Mouse (Mus musculus) yolk sac, embryonic 10.5 days (tissue): ENCODE results near the gene Tcf7l2.

Source experiments
- DNase-seq: peaks from one replicate; pipeline ENCODE4 v3.0.0-alpha.2; 2017; ENCODE audit warnings: low spot score

Gene Tcf7l2

DNA sequence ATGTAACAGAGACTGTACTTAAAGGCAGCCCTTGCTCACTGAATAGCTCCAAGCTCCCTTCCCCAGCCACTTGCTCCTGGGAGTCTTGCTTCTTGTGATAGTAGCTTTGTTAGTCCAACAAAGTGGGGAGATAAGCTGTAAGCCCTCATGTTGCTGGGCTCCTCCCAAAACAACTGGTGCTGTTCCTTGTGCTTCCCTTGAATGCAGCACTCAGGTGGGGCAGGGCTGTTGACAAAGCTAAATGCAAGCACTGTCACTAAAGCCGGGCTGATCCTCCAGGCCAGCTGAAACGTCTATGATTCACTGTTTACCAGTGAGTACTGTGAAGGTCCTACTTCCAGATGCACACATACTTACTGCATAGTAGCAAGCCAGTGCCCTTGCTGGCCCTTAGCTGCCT lies 120.1 kb downstream of the Tcf7l2 start:
- DNase-seq: peak; percentile 59

DNA sequence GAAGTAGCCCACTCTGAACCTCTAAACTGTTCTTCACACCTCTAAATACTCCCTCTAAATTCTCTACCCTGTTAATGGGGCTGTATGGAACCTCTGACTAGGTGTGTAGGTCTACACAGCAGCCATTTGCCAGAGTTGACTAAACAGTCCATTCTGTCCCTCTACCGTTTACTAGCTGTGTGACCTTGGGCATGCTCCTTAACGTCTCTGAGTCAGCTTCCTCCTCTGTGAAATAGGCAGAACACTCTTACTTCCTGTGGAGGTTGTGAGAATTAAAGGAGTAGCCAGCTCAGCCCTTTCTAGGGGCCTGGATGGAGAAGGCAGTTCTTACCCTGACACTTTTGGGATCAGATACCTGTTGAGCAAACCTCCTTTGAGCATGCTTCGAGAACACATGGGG lies 120.9 kb downstream of the Tcf7l2 start:
- no peak for DNase-seq

DNA sequence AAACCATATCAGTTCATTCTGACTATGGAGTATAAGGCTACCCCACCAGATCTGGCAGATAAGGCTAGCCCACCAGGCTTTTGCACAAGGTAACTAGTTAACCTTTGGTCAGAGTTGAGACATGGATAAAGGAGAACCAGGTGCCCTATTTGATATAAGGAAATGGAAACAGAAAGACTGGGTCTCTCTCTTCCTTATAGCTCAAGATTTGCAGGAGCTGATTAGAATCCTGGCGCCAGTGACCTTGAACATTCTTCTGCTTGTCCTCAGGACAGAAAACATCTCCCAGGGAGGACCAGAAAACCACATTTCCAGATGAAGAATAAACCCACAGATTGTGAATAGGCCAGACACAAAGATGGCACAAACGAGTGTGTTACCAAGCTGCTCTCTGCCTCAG lies 123.4 kb downstream of the Tcf7l2 start:
- no peak for DNase-seq

DNA sequence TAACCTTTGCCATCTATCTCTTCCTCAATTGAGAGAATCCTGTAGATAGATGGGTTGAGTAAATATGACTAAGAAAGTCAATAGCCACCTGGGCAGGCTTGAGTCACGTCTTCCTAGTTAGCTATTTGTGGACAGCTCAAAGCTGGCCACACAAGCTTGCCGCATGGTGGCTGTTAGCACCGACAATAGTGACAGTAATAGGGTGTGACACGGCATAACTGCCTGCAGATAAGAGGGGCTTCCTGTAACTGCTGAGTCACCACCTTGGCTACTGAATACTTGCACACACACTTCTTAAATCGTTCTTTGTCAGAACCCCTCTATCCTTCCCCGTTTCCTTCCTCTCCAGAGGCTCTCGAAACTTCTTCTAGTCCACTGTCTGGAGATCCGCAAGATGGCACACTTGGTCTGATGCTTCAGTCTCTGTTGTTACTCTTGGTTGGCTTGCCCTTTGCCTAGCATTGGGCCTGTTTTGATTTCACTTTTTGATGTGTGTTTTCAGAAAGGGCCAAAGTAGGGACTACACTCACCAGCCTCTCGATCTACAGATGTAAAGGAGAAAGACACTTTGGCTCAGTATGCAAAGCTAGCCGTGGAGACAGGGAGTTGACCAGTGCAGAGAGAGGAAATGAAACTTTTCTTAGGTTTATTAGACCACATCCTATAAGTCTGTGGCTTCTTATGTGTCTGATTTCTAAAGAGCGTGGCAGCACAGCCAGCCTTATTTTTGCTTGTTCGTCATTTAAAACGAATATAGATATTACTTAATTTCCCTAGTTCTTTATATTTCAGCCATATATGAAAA lies 124.4 kb downstream of the Tcf7l2 start:
- DNase-seq: peak; percentile 76

DNA sequence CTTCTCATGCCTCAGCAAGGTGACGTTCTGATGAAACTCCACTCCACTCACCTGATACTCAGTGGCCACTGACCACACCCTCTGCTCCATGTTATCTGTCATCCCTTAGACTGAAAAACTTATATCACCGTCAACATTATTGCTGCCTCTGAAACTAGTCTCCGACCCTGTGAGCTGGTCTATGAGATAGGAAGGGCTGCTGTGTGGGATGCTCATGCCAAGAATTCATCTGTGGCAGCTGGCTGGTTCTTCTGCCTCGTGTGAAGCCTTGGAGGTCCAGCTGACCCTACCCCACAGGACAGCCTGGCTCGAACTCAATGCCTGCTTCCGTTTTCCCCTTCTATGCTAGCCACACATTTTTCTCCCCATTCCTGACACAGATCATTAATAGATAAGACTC lies 125.6 kb downstream of the Tcf7l2 start:
- DNase-seq: no peak

DNA sequence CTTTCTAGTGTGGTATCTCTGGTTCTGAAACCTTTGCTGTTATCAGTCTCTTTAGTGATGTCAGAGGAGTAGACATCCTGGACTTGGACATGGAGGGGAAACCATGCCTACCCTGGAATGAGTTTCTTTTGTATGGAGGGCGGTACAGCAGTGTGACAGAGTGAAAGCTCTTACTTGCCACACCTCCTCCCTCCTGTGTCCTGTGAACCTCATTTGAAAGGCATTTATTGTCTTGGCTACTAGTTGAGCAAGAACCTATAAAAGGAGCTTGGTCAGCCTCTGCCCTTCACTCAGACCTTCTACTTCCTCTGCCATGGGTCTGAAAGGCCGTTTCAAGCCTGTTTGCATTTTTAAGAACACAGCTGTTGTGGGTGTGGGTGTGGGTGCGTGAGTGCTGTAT lies 126.3 kb downstream of the Tcf7l2 start:
- DNase-seq: peak; percentile 46

DNA sequence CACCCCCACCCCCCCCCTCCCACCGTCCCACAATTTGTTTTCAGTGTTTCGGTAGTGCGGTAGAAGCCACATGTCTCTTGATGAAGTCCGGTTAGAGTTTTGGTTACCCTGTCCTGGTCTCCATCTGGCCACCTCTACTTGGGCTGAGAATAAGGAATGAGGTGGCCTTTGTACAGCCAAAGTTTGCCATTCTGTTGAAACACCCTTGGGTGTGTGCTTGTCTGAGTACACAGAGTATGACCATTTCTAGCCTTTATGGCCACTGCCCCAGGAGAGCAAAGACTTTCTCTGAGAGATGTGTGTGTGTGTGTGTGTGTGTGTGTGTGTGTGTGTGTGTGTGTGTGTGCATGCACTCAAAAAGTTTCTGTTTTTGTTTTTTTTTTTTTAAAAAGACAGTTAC lies 127.0 kb downstream of the Tcf7l2 start:
- peak; percentile 42 for DNase-seq

DNA sequence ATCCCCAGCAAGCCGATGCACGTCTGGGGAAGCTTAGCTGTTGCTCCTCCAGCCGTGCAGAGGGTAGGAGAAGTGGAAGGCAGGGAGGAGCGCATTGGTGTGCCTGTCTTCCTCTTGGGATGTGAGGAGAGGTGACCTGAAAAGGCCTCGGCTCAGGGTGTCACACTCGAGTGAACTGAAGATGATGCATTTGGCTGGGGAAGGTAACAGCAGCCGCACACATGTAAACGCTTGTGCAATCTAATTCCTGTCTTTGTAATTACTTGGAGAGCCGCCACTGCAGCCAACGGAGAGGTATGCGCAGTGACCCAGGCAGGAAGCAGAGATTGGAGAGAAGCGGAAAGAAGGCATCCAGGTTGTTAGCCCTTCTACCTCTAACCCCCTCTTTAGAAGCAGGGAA lies 129.2 kb downstream of the Tcf7l2 start:
- DNase-seq: no peak

DNA sequence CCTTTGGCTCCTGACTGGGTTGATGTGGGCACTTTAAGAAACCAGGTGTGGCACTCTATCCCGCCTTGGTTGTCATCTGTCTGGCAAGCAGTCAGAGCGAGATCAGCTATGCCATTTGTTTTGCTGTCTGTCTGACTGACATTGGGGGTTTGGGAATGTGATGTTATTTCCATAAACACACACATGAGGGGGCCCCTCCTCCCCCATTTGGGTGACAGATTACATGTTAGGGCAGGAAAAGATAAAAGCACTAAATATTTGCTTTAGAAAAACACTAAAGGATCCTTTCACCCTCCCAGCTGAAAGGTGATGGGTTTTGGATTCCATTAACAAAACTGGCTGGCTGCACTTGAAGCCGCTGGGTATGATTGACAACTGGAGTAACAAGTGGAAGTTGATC lies 129.9 kb downstream of the Tcf7l2 start:
- no peak for DNase-seq

DNA sequence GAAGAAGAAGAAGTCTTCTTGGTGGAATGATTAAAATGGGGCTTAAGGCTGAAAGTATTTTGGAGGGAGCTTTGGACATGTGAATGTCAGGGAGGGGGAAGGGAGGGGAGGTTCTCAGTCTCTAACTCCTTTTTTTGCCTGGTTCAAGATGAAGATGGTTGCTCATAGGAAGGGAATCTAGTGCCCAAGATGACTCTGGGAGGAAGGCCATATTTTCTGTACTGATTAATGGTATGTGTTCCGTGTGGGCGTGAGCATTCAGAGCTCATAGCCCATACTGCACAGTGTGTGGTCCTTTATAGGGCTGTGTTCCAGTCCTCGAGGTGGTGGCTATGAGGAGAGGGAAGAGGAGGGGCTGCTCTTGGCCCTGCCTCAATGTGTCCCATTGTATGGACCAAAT lies 131.6 kb downstream of the Tcf7l2 start:
- no peak for DNase-seq

DNA sequence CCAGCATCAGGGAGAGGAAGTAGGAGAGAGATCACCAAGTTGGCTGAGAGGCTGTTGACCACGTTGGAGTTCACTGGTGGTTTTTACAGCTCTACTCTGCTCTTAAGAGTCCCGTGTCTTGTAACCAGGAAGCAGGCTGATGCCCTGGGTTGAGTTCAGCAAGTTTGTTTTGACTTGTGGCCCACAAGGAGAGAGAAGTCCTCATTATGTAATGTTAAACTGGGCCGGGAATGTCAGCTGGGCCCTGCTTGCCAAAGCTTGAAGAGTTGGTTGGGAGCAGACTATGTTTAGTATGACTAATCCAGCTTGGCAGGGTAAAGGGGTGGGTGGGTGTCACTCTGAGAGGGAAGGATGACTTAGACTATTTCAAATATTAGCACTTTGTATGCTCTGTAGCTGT lies 134.9 kb downstream of the Tcf7l2 start:
- DNase-seq: no peak

DNA sequence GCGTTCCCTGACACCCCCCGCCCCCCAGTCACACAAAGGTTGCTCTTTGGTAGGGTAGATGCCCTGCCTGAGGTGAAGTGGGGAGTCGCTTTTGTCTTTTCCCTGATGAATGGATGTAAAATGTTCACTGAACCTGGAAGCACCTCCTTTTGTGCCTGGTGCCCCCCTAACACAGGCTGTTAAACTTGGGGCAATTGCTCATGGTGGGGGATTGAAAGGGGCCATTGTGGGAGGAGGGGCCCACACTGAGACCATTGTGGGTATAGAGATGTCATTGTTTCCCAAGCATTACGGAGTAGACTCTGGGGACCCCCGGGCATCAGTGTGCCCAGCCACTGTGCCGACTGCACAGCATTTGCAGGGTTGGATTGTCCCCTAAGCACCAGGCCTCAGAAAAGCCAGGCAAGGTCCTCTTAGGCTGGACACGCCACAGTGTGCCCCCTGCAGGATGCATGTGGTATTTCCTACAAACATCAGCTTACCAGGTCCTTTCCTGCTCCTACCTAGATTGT lies 135.8 kb downstream of the Tcf7l2 start:
- peak; percentile 34 for DNase-seq

DNA sequence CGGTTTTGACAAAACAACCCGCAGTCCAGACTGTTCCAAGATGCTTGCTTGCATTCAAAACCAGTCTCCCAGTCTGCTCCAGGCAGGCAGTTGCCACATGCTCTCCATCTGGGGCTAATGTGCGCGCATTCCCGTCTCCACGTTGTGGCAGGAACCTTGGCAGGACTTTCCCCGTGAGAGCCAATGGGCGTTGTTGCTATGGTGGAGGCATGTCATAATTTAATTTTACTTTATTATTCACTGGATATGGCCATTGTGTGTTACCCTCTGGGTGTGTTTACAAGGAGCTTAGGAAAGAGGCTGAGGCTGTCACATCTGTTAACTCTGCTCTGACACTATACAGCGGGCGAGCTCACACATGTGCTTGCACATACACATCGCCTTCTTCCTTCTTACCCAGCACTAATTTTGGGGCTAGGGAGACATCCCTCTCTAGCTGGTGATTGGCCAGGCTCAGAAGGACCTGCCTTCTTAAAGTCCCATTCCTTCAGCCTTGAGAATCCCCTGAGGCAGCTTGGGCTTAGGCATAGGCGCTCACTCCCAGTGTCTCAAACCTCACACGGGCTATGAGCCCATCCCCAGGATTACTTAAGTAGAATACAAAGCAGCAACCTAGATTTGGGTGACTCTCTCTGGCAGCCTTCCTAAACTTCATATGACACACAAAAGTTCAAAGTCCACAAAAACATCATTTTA lies 139.2 kb downstream of the Tcf7l2 start:
- DNase-seq: no peak

DNA sequence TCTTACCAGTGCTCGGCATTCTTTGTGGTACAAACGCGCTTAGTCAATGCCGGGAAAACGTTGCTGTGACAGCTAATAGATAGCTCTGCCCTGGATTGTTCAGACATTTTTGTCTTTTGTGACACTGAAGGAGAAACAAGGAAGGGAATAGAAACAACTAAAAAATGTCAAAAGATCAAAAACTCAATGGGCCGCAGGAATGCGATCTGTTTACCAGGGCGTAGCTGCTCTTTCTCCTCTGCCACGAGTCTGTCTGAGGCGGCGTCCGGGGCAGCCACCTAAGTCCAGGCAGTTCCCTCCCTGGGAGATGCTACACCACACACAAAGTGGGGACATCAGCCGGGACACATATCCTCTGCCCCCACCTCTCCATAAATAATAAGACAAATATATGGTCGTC lies 144.9 kb downstream of the Tcf7l2 start:
- DNase-seq: no peak

DNA sequence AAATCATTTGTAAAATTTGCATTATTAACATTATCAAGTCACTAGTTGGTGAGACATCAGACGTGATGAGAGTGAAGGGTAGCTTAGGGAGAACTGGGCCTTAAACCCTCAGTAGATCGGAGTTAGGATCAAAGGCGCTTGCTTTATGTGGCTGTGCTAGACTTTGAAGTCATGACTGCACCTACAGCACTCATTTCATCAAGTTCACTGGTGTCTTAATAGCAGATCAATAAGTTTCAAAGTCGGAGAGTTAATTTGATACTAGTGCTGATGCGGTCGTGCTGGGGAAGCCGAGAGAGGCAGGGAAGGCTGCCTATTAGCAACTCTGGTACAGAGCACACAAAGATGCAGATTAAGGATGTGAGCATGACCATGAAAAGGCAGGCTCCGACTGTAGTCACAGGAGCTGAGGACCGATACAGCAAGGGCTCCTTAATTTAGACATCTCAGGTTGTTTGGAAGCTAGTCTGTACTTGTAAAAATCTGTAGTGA lies 150.1 kb downstream of the Tcf7l2 start:
- no peak for DNase-seq

DNA sequence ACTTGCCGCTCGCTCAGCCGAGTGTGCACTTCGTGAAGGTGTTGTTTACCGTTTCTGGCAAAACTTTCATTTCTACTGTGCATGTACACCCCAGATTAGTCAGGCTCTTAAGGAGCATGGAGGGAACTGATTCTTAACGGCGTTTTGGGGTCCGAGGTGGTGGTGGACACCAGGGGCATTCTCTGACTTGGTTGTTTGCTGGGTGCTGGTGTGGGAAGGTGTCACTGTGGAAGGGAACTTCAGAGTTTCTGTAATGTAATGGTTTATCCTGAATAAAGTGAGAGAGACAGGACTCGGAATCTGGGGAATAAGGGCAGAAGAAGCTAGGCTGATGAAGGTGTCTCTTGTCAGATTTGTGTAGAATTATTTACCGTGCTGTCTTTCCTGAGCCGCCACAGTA lies 151.9 kb downstream of the Tcf7l2 start:
- no peak for DNase-seq

DNA sequence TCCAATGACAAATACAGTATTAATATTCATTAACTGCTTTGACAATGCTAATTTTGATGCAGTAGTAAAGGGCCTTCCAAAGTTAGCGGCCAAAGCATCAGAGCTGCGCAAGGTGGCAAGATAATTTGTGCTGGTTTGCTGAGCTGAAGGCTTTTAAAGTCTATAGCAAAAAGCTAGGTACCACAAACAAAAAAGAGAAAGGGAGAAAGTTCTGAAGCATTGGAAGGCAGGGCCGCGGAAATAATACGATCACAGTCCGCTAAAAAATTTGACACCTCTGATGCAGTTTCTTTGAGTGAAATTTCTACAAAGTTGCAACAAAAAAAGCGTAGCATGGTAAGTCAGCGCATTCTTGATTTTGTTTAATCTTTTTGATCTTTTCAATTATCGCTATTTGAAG lies 152.8 kb downstream of the Tcf7l2 start:
- no peak for DNase-seq

DNA sequence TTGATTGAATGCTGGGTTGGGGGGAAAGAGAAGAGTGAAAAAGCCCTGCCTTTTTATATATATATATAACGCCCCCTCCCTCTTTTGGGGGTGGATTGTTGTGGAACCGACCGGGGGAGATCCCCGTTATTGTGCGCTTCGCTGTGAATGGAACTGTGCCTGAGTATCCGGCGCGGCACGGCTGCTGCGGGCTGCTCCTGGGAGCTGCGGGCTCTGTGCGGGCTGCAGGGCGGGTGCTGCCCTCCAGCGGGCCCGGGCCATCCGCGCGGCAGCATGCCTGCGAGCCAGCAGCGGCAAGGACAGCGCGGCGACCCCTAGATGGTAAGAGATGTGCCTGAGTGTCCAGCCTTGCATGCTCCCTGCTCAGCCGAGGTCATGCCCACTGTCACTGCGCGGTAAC lies 153.7 kb downstream of the Tcf7l2 start:
- peak; percentile 44 for DNase-seq

DNA sequence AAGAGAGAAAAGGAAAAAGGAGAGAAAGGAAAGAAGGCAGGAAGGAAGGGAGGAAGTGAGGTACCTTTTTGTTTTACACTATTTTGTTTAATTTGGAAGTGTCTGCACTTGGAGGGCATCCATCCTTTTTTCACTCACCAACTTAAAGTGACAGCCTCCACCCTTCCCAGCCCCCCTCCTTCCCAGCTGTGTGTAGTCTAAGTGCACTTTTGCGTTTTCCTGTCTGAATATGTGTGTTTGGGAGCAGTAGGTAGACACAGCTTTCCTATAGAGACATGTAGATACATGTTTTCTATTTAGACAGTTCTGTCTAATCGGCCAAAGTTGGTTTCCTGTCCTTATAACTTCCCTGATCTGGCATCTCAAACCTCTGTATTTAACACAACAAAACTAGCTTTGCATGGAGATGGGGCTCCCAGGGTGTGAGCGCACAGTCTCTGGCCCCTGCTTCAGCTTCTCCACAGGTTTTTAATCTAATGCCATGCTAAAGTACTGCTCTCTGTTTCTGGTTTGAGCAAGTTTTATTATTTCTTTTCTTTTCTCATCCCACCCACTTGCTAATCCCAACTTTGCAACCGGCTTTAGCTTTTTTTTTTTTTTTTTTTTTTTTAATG lies 154.3 kb downstream of the Tcf7l2 start:
- no peak for DNase-seq

DNA sequence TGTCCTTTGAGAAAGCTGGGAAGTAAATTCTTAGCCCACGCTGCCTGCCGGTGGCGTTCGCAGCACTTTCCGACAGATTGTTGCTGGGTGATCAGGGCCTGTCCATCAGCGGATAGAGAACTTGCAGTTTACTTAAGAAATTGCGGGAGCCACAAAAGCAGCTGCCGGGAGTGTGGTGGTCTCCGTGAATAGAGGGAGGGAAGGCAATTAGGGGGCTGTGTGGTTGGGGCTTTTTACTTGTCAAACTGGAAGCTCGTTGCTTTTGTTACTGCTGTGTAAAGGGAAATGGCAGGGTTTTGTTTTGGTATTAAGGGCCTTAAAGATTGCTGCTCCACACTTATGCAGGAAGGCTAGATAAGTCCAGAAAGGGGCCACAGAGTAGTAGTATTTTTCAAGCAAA lies 155.0 kb downstream of the Tcf7l2 start:
- DNase-seq: no peak

DNA sequence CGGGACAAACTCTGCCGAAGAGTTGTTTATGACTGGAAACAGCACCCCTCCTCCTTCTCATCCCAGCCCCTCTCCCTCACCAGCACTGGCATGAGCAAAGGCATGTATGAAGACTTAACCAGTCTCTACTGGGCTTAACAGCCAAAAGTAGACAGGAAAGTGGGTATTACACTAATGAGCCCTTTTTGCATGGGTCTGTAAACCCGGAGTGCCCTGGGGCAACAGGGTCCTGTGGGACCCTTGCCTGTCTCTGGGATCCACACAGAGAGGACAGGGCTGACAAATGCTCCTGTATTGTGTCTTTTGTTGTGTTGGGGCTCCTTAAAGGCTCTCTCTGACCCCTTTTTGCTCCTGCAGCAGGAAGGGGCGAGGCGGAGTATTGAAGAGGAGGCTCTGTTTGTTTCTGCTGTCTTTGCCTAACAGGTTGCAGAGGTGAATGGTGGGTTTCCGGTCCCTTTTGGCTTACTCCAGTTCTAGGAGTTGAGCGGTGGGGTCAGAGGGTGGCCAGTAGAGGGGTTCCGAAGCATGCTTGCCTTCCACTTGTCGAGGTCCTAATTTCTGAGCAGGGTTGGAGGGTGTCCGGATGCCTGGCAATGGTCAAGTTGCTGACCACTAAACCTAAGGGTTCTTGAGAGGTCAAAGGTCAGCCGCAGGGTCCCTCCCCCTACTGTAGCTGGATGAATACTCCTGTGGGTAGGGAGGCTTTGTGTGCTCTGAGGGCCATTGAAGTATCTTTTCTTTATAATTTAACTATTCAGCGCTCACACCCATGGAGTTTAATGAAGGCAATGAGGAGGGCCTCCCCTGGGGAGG lies 161.2 kb downstream of the Tcf7l2 start:
- DNase-seq: peak; percentile 40

DNA sequence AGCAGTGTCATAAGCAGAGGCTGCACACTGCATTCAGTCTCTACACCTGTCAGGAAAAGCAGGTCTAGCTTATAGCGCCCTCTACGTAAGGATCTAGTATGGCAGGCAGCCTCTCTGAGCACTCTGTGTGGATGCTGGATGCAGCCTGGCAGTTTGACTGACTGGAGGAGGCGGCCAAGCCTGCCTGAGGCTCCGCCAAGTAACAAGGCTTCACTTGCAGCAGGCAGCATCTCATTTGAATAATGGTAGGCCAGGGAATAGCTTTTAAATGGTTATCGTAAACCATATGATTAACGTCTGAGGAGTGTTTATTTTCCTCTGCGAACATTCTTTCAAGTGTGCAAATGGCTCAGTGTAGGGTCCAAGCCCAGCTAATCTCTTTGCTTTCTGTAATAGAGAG lies 167.4 kb downstream of the Tcf7l2 start:
- DNase-seq: no peak
